Mouse (Mus musculus): ENCODE measurements around the gene Pard3.

DNA sequence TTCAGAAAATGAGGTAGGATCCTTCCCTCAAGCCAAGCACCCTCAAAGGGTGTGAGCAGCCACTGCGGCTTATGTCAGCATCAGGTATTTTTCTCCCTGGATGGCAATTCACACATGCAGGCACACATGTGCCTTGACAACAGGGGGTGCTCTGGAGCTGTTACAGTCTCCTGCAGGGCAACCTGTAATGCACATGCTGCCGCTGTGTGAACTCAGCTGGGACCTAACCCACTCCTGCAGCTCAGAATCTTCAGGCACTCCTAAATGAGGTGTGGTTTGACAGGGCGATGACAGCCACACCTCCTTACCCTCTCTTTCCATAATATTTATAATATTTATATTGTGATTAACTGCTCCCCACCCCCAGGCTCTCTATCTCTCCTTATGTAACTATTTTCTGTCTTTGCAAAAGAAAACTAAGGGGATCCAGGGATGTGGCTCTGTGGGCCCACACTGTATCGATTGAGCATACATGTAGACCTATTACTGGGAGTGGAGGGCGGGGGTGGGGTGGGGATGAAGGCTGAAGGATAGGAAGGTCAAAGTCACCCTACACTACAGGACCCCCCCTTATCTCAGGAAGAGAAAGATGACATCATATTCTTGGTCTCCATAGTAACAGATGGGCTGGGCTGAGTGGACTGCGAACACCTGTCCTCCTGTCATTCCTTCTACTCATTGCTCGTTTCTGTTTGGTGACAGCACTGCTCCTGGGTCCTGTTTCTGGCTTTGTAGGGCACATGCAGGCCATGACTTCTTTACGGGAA lies 375.1 kb downstream of the Pard3 start:
- peak; percentile 54; the same call in 1 of the 2 replicates for TF ChIP-seq CTCF (IDR thresholded peaks at IDR 0.05; ENCODE audit: borderline replicate concordance, extremely low read depth, insufficient read depth, insufficient read length)
- TF ChIP-seq POLR2A (IDR thresholded peaks at IDR 0.05; ENCODE audit: borderline replicate concordance, extremely low read depth, insufficient read depth, insufficient read length, poor library complexity, severe bottlenecking) = no peak
